Mouse (Mus musculus) myocyte (in vitro differentiated cells): ENCODE measurements around the gene Kcnk6.

ENCODE experiments used
- CEBPB ChIP-seq: IDR thresholded peaks from 2 replicates; pipeline ENCODE4 v1.6.1; 2011; ENCODE audit warnings: mild to moderate bottlenecking, moderate library complexity; ENCODE audit not compliant: poor library complexity, insufficient read depth, severe bottlenecking
- E2F4 ChIP-seq: IDR thresholded peaks from one replicate; pipeline ENCODE4 v1.6.1; 2011; ENCODE audit warnings: mild to moderate bottlenecking, control low read depth, moderate library complexity; ENCODE audit not compliant: insufficient read depth
- MAX ChIP-seq: IDR thresholded peaks from one replicate; pipeline ENCODE4 v1.6.1; 2011; ENCODE audit warnings: low read depth, mild to moderate bottlenecking, control low read depth
- MYOD1 ChIP-seq, 3 experiments: IDR thresholded peaks; one replicate each; pipeline ENCODE4 v1.6.1; 2011; ENCODE audit warnings: control low read depth in 2 of 3, low read depth in 2 of 3, mild to moderate bottlenecking in 2 of 3, moderate library complexity in 1 of 3; ENCODE audit not compliant: insufficient read length in 2 of 3, control insufficient read depth in 1 of 3
- MYOG ChIP-seq, 3 experiments: IDR thresholded peaks; one replicate each; pipeline ENCODE4 v1.6.1; 2011; ENCODE audit warnings: control low read depth in 2 of 3, low read depth in 2 of 3, mild to moderate bottlenecking in 2 of 3; ENCODE audit not compliant: insufficient read length in 2 of 3, control insufficient read depth in 1 of 3, insufficient read depth in 1 of 3
- POLR2A ChIP-seq: IDR thresholded peaks from one replicate; pipeline ENCODE4 v1.6.1; 2011; ENCODE audit warnings: low read depth, mild to moderate bottlenecking, control low read depth, moderate library complexity; ENCODE audit not compliant: insufficient read length
- POLR2AphosphoS2 ChIP-seq: IDR thresholded peaks from one replicate; pipeline ENCODE4 v1.6.1; 2011; ENCODE audit warnings: low read depth, control low read depth; ENCODE audit not compliant: insufficient read length
- REST ChIP-seq: IDR thresholded peaks from one replicate; pipeline ENCODE4 v1.6.1; 2011; ENCODE audit warnings: mild to moderate bottlenecking, control low read depth, moderate library complexity; ENCODE audit not compliant: insufficient read depth, insufficient read length
- SRF ChIP-seq: IDR thresholded peaks from one replicate; pipeline ENCODE4 v1.6.1; 2011; ENCODE audit warnings: low read depth; ENCODE audit not compliant: control insufficient read depth, insufficient read length
- TCF12 ChIP-seq: IDR thresholded peaks from one replicate; pipeline ENCODE4 v1.6.1; 2011; ENCODE audit warnings: mild to moderate bottlenecking, control low read depth; ENCODE audit not compliant: poor library complexity, insufficient read depth, severe bottlenecking
- TCF3 ChIP-seq: IDR thresholded peaks from one replicate; pipeline ENCODE4 v1.6.1; 2011; ENCODE audit warnings: low read depth, control low read depth; ENCODE audit not compliant: insufficient read length
- USF1 ChIP-seq: IDR thresholded peaks from one replicate; pipeline ENCODE4 v1.6.1; 2011; ENCODE audit warnings: low read depth, mild to moderate bottlenecking, control low read depth, moderate library complexity

DNA sequence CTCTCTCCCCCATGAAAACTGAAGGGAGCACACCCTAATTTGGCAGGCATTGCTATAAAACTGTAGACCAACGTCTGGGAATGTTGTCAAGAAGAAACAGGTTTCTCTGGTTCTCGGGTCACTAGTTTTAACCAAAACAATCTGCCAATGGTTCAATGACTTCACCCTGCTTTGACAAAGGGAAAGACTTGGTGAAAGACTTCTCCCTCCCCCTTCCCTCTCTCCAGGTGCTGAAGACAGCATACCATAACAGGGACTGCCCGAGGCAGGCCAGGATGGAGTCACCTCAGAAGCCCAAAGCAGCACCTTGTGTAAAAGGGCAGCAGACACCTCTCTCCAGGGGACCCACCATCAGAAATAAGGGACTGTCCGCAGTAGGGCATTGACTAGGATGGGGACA is 34.6 kb upstream of the Kcnk6 start:
- TF ChIP-seq E2F4, result no peak
- TF ChIP-seq POLR2A, result no peak
- no peak for TF ChIP-seq REST
- TF ChIP-seq MYOD1 (IDR thresholded peaks at IDR 0.05; ENCODE audit: control insufficient read depth in 1 of 3, insufficient read length in 2 of 3, low read depth in 2 of 3), result no peak
- no peak for TF ChIP-seq USF1
- TF ChIP-seq TCF12, result no peak
- no peak for TF ChIP-seq POLR2AphosphoS2
- no peak for TF ChIP-seq CEBPB
- TF ChIP-seq MYOG (IDR thresholded peaks at IDR 0.05; ENCODE audit: control insufficient read depth in 1 of 3, insufficient read depth in 1 of 3, insufficient read length in 2 of 3, low read depth in 2 of 3), result no peak
- no peak for TF ChIP-seq SRF
- TF ChIP-seq MAX, result no peak
- no peak for TF ChIP-seq TCF3
